Mouse (Mus musculus): ENCODE results near the gene Snx17. TPM values are rescaled to one million over a fixed set of nuclear protein-coding genes. Genes with fewer than 3 reads are reported as not detected.

Snx17 gene
- polyA plus RNA-seq, 1 experiment, result 134 TPM

GRCm38 (mm10) chr5:31241522-31242034 lies 48.6 kb downstream of the Snx17 start:
- Histone ChIP-seq H3K36me3 (ENCODE audit: control insufficient read depth, insufficient read depth, low read length) (peaks cover 28% of the 10 kb centered on the region), H3K4me1 (replicated peaks; ENCODE audit: control insufficient read depth, insufficient read depth, low read length) (peaks cover 8% of the 10 kb centered on the region), H3K4me3 (ENCODE audit: control insufficient read depth, insufficient read depth, low read length) (peak overlapping the region; percentile 89), H3K27ac (ENCODE audit: control insufficient read depth, insufficient read depth, low read length) (peak overlapping the region; percentile 29; the same call in 1 of the 2 replicates), H3K27me3 (ENCODE audit: control insufficient read depth, insufficient read depth, low read length) (no peaks in the 10 kb centered on the region)
- 2% methylated on average over 13 of the region's 13 CpGs for WGBS
- TF ChIP-seq POLR2A (IDR thresholded peaks at IDR 0.05; ENCODE audit: control insufficient read depth, extremely low read depth, insufficient read depth, low read length, poor library complexity), result no peak
- no peak for TF ChIP-seq CTCF (IDR thresholded peaks at IDR 0.05; ENCODE audit: borderline replicate concordance, control insufficient read depth, extremely low read depth, insufficient read depth, low read length, poor library complexity)
- no peak for DNase-seq

GRCm38 (mm10) chr5:31242191-31242590 lies 49.2 kb downstream of the Snx17 start:
- Histone ChIP-seq H3K27ac (ENCODE audit: control insufficient read depth, insufficient read depth, low read length) (no peak overlapping the region), H3K36me3 (ENCODE audit: control insufficient read depth, insufficient read depth, low read length) (peaks cover 34% of the 10 kb centered on the region), H3K27me3 (ENCODE audit: control insufficient read depth, insufficient read depth, low read length) (no peaks in the 10 kb centered on the region), H3K4me1 (replicated peaks; ENCODE audit: control insufficient read depth, insufficient read depth, low read length) (peaks cover 8% of the 10 kb centered on the region), H3K4me3 (ENCODE audit: control insufficient read depth, insufficient read depth, low read length) (no peak overlapping the region)
- 39% methylated on average over 10 of the region's 10 CpGs for WGBS
- TF ChIP-seq POLR2A (IDR thresholded peaks at IDR 0.05; ENCODE audit: control insufficient read depth, extremely low read depth, insufficient read depth, low read length, poor library complexity), result no peak
- no peak for TF ChIP-seq CTCF (IDR thresholded peaks at IDR 0.05; ENCODE audit: borderline replicate concordance, control insufficient read depth, extremely low read depth, insufficient read depth, low read length, poor library complexity)
- DNase-seq, result no peak

Other genes with a start within 250 kb of the Snx17 start
- 0.31 and 0.70 TPM in 2 replicates for gene Cgref1, start 247.6 kb upstream of the Snx17 start, polyA plus RNA-seq (2012; rRNA removed)
- gene Preb, start 232.9 kb upstream of the Snx17 start, polyA plus RNA-seq (2012; rRNA removed), result 401 and 419 TPM in 2 replicates
- 0.06 and 0.18 TPM in 2 replicates for gene Tcf23, start 224.6 kb upstream of the Snx17 start, polyA plus RNA-seq (2012; rRNA removed)
- gene Atraid, start 144.9 kb upstream of the Snx17 start, polyA plus RNA-seq (2012; rRNA removed), result 52.0 and 67.0 TPM in 2 replicates
- gene Slc5a6, start 144.3 kb upstream of the Snx17 start, polyA plus RNA-seq (2012; rRNA removed), result 35.1 and 37.3 TPM in 2 replicates
- 59.8 and 80.9 TPM in 2 replicates for gene Cad, start 138.4 kb upstream of the Snx17 start, polyA plus RNA-seq (2012; rRNA removed)
- gene Dnajc5g, start 86.9 kb upstream of the Snx17 start, polyA plus RNA-seq (2012; rRNA removed), result not detected in 2 replicates
- gene Slc30a3, start 85.0 kb upstream of the Snx17 start, polyA plus RNA-seq (2012; rRNA removed), result 0.48 and 0.77 TPM in 2 replicates
- 0.92 and 9.3 TPM in 2 replicates for gene Trim54, start 76.5 kb upstream of the Snx17 start, polyA plus RNA-seq (2012; rRNA removed)
- gene Ucn, start 54.4 kb upstream of the Snx17 start, polyA plus RNA-seq (2012; rRNA removed), result not detected in 2 replicates
- gene Mpv17, start 39.0 kb upstream of the Snx17 start, polyA plus RNA-seq (2012; rRNA removed), result 43.8 and 55.8 TPM in 2 replicates
- gene Gm29609, start 13.3 kb upstream of the Snx17 start, polyA plus RNA-seq (2012; rRNA removed), result 3.5 and 4.7 TPM in 2 replicates
- 112 and 113 TPM in 2 replicates for gene Gtf3c2, start 13.1 kb upstream of the Snx17 start, polyA plus RNA-seq (2012; rRNA removed)
- gene Eif2b4, start 203 bp downstream of the Snx17 start, polyA plus RNA-seq (2012; rRNA removed), result 74.5 and 88.0 TPM in 2 replicates
- 88.5 and 90.3 TPM in 2 replicates for gene Zfp513, start 9.1 kb downstream of the Snx17 start, polyA plus RNA-seq (2012; rRNA removed)
- gene Ppm1g, start 27.5 kb downstream of the Snx17 start, polyA plus RNA-seq (2012; rRNA removed), result 122 and 168 TPM in 2 replicates
- gene Nrbp1, start 47.6 kb downstream of the Snx17 start, polyA plus RNA-seq (2012; rRNA removed), result 261 and 301 TPM in 2 replicates
- gene Gm9970, start 48.0 kb downstream of the Snx17 start, polyA plus RNA-seq (2012; rRNA removed), result 0.29 and 0.69 TPM in 2 replicates
- gene Krtcap3, start 58.5 kb downstream of the Snx17 start, polyA plus RNA-seq (2012; rRNA removed), result 48.1 and 56.2 TPM in 2 replicates
- 19.1 and 21.6 TPM in 2 replicates for gene Ift172, start 97.9 kb downstream of the Snx17 start, polyA plus RNA-seq (2012; rRNA removed)
- gene Fndc4, start 102.9 kb downstream of the Snx17 start, polyA plus RNA-seq (2012; rRNA removed), result 1.8 and 2.4 TPM in 2 replicates
- 0.05 and 0.64 TPM in 2 replicates for gene Gckr, start 104.2 kb downstream of the Snx17 start, polyA plus RNA-seq (2012; rRNA removed)

Data from thymus, adult 2 months (tissue).